Comparison of ENCODE assay signal across 9 mouse cellular contexts in genomic region chr15:102511285-102511833, GRCm38 (mm10). TPM values are rescaled to one million over a fixed set of nuclear protein-coding genes. Genes with fewer than 3 reads are reported as not detected.
DNase-seq lines count a peak whose midpoint lies in the region; ATAC-seq and TF ChIP-seq lines count a peak whose summit lies in the region.
"Had no signal": no experiment of that assay in that cellular context is flagged by ENCODE, and none has a peak within 500 bp of the region (broad histone marks: within the 10 kb centered on the region; RNA-seq: fewer than 3 reads in every experiment).

No protein-coding gene starts in this region.

- H3K36me3 ChIP-seq in kidney, adult 2 months (ENCODE audit: control insufficient read depth, insufficient read depth, low read length): no peaks in the 10 kb centered on the region
- peaks cover 7% of the 10 kb centered on the region for H3K36me3 ChIP-seq in embryonic facial prominence, embryonic 13.5 days
- no peaks in the 10 kb centered on the region for H3K36me3 ChIP-seq in intestine, postnatal 0 days (ENCODE audit: control insufficient read depth, insufficient read depth)
- H3K36me3 ChIP-seq in neural tube, embryonic 14.5 days (ENCODE audit: control insufficient read depth, insufficient read depth, low read length): peaks cover 6% of the 10 kb centered on the region; the same call in 1 of the 2 replicates

- H3K9ac ChIP-seq in embryonic facial prominence, embryonic 13.5 days: peak overlapping the region; percentile 80
- H3K9ac ChIP-seq in intestine, postnatal 0 days (ENCODE audit: low read depth, low read length): no peak overlapping the region
- H3K9ac ChIP-seq in neural tube, embryonic 14.5 days (replicated peaks; ENCODE audit: low read depth, low read length): no peak overlapping the region

- intact Hi-C loops in left cerebral cortex, postnatal 25 days (cut with DNase I): no loop called here

- peaks cover 3% of the 10 kb centered on the region; the same call in 1 of the 2 replicates for H3K4me1 ChIP-seq in kidney, adult 2 months (ENCODE audit: control insufficient read depth, insufficient read depth, low read length)
- peaks cover 48% of the 10 kb centered on the region for H3K4me1 ChIP-seq in embryonic facial prominence, embryonic 13.5 days
- no peaks in the 10 kb centered on the region for H3K4me1 ChIP-seq in intestine, postnatal 0 days (replicated peaks; ENCODE audit: control insufficient read depth, insufficient read depth, low read length)
- H3K4me1 ChIP-seq in neural tube, embryonic 14.5 days (ENCODE audit: control insufficient read depth, insufficient read depth, low read length): peaks cover 42% of the 10 kb centered on the region

- H3K27ac ChIP-seq in kidney, adult 2 months (ENCODE audit: insufficient read depth, low read depth, low read length): no peak overlapping the region
- peak overlapping the region; percentile 82 for H3K27ac ChIP-seq in embryonic facial prominence, embryonic 13.5 days
- 0 out of 2 replicates have a peak overlapping the region, but pooled peaks have one; percentile 29 for H3K27ac ChIP-seq in intestine, postnatal 0 days (ENCODE audit: low read depth, low read length)
- H3K27ac ChIP-seq in neural tube, embryonic 14.5 days (ENCODE audit: low read depth, low read length): peak overlapping the region; percentile 79

- peak; percentile 74 for DNase-seq in kidney, postnatal 10 days
- no peak for DNase-seq in kidney, adult 2 months
- no peak for DNase-seq in frontal cortex, postnatal 25 days (ENCODE audit: low spot score in 2 of 2)
- DNase-seq in left cerebral cortex, postnatal 25 days (ENCODE audit: low spot score in 2 of 2): no peak
- no peak for DNase-seq in adrenal gland, adult 18-20 months (ENCODE audit: low spot score in 2 of 2)

- H3K4me2 ChIP-seq in embryonic facial prominence, embryonic 13.5 days: peak overlapping the region; percentile 73
- peak overlapping the region; percentile 96 for H3K4me2 ChIP-seq in intestine, postnatal 0 days (replicated peaks; ENCODE audit: low read depth)
- H3K4me2 ChIP-seq in neural tube, embryonic 14.5 days (ENCODE audit: low read depth, low read length): peak overlapping the region; percentile 51

- WGBS in kidney, adult 2 months: 22% methylated on average over 6 of the region's 6 CpGs
- 8% methylated on average over 6 of the region's 6 CpGs for WGBS in embryonic facial prominence, embryonic 13.5 days
- 36% methylated on average over 6 of the region's 6 CpGs for WGBS in intestine, postnatal 0 days
- 8% methylated on average over 6 of the region's 6 CpGs for WGBS in neural tube, embryonic 14.5 days

- no peak for ATAC-seq in embryonic facial prominence, embryonic 13.5 days (ENCODE audit: insufficient number of reproducible peaks, insufficient read depth, low FRiP score, low TSS enrichment, low read depth)
- no peak for ATAC-seq in intestine, postnatal 0 days
- ATAC-seq in neural tube, embryonic 14.5 days (ENCODE audit: low read depth): no peak

- no peak for TF ChIP-seq POLR2A in kidney, adult 2 months (IDR thresholded peaks at IDR 0.05; ENCODE audit: low read depth, low read length)

- TF ChIP-seq CTCF in kidney, adult 2 months (conservative IDR thresholded peaks at IDR 0.05; ENCODE audit: insufficient read depth, insufficient read length, low read depth, low read length): no peak
- no peak for TF ChIP-seq CTCF in intestine, postnatal 0 days (IDR thresholded peaks at IDR 0.05; ENCODE audit: low read depth)

- H3K27me3 ChIP-seq in kidney, adult 2 months (replicated peaks; ENCODE audit: control insufficient read depth, insufficient read depth, low read length): no peaks in the 10 kb centered on the region
- no peaks in the 10 kb centered on the region for H3K27me3 ChIP-seq in embryonic facial prominence, embryonic 13.5 days
- no peaks in the 10 kb centered on the region for H3K27me3 ChIP-seq in intestine, postnatal 0 days (replicated peaks; ENCODE audit: control insufficient read depth, insufficient read depth, low read length)
- no peaks in the 10 kb centered on the region for H3K27me3 ChIP-seq in neural tube, embryonic 14.5 days (ENCODE audit: control insufficient read depth, insufficient read depth, low read length)

- H3K4me3 ChIP-seq in kidney, adult 2 months (ENCODE audit: insufficient read depth, low read depth, low read length): no peak overlapping the region
- peak overlapping the region; percentile 61 for H3K4me3 ChIP-seq in embryonic facial prominence, embryonic 13.5 days
- no peak overlapping the region for H3K4me3 ChIP-seq in intestine, postnatal 0 days (ENCODE audit: low read depth, low read length)
- H3K4me3 ChIP-seq in neural tube, embryonic 14.5 days (ENCODE audit: low read depth, low read length): no peak overlapping the region

- H3K9me3 ChIP-seq in embryonic facial prominence, embryonic 13.5 days: no peaks in the 10 kb centered on the region
- no peaks in the 10 kb centered on the region for H3K9me3 ChIP-seq in intestine, postnatal 0 days (ENCODE audit: control insufficient read depth)
- H3K9me3 ChIP-seq in neural tube, embryonic 14.5 days (ENCODE audit: control insufficient read depth, low read length): no peaks in the 10 kb centered on the region

RNA-seq across cellular contexts. Expression of gene Map3k12, which starts 5.5 kb away (rescaled TPM):
- 7.7 and 9.0 TPM in 2 replicates for polyA plus RNA-seq in kidney, adult 2 months (2012; rRNA removed)
- polyA plus RNA-seq in embryonic facial prominence, embryonic 13.5 days (2015; fragmentation: Nextera tagmentation; extraction: Ambion mirVana): 24.1 and 25.2 TPM in 2 replicates
- 3.1 and 3.5 TPM in 2 replicates for polyA plus RNA-seq in intestine, postnatal 0 days (2015; fragmentation: Nextera tagmentation; extraction: Ambion mirVana)
- 44.8 and 48.8 TPM in 2 replicates for polyA plus RNA-seq in neural tube, embryonic 14.5 days (2014; fragmentation: Nextera tagmentation; extraction: Ambion mirVana)
- 10 to 100 TPM; 93.6 to 96.2 TPM for total RNA-seq in left cerebral cortex, postnatal 25 days (2021)
- total RNA-seq in adrenal gland, adult 18-20 months (2021): 1 to 10 TPM; 5.8 to 7.6 TPM

RNA-seq across cellular contexts. Expression of gene Tarbp2, which starts 6.6 kb away (rescaled TPM):
- 54.9 and 62.1 TPM in 2 replicates for polyA plus RNA-seq in kidney, adult 2 months (2012; rRNA removed)
- polyA plus RNA-seq in embryonic facial prominence, embryonic 13.5 days (2015; fragmentation: Nextera tagmentation; extraction: Ambion mirVana): 100 and 110 TPM in 2 replicates
- polyA plus RNA-seq in intestine, postnatal 0 days (2015; fragmentation: Nextera tagmentation; extraction: Ambion mirVana): 50.2 and 50.4 TPM in 2 replicates
- polyA plus RNA-seq in neural tube, embryonic 14.5 days (2014; fragmentation: Nextera tagmentation; extraction: Ambion mirVana): 86.4 and 87.7 TPM in 2 replicates
- 10 to 100 TPM; 26.9 to 28.8 TPM for total RNA-seq in left cerebral cortex, postnatal 25 days (2021)
- 10 to 100 TPM; 35.5 to 36.1 TPM for total RNA-seq in adrenal gland, adult 18-20 months (2021)

RNA-seq across cellular contexts. Expression of gene Gm10337, which starts 7.8 kb away (rescaled TPM):
- not detected in 2 replicates for polyA plus RNA-seq in kidney, adult 2 months (2012; rRNA removed)
- 5.2 and 9.0 TPM in 2 replicates for polyA plus RNA-seq in embryonic facial prominence, embryonic 13.5 days (2015; fragmentation: Nextera tagmentation; extraction: Ambion mirVana)
- polyA plus RNA-seq in intestine, postnatal 0 days (2015; fragmentation: Nextera tagmentation; extraction: Ambion mirVana): 3.5 TPM in 1 of 2 replicates, not detected in the other
- polyA plus RNA-seq in neural tube, embryonic 14.5 days (2014; fragmentation: Nextera tagmentation; extraction: Ambion mirVana): 8.5 TPM in 1 of 2 replicates, not detected in the other
- not detected for total RNA-seq in left cerebral cortex, postnatal 25 days (2021)
- not detected for total RNA-seq in adrenal gland, adult 18-20 months (2021)
- total RNA-seq: hematopoietic stem cell, adult 5-6 weeks had no signal

RNA-seq across cellular contexts. Expression of gene Npff, which starts 13.4 kb away (rescaled TPM):
- polyA plus RNA-seq in kidney, adult 2 months (2012; rRNA removed): 3.4 and 5.6 TPM in 2 replicates
- polyA plus RNA-seq in embryonic facial prominence, embryonic 13.5 days (2015; fragmentation: Nextera tagmentation; extraction: Ambion mirVana): 2.9 and 3.8 TPM in 2 replicates
- polyA plus RNA-seq in intestine, postnatal 0 days (2015; fragmentation: Nextera tagmentation; extraction: Ambion mirVana): 1.1 TPM in 2 replicates
- 16.0 and 23.9 TPM in 2 replicates for polyA plus RNA-seq in neural tube, embryonic 14.5 days (2014; fragmentation: Nextera tagmentation; extraction: Ambion mirVana)
- total RNA-seq in left cerebral cortex, postnatal 25 days (2021): 1 to 10 TPM; 2.6 to 2.7 TPM
- total RNA-seq in adrenal gland, adult 18-20 months (2021): 1 to 10 TPM; 1.8 to 1.9 TPM

RNA-seq across cellular contexts. Expression of gene Pcbp2, which starts 41.0 kb away (rescaled TPM):
- polyA plus RNA-seq in kidney, adult 2 months (2012; rRNA removed): 572 and 616 TPM in 2 replicates
- 262 and 269 TPM in 2 replicates for polyA plus RNA-seq in embryonic facial prominence, embryonic 13.5 days (2015; fragmentation: Nextera tagmentation; extraction: Ambion mirVana)
- 109 and 115 TPM in 2 replicates for polyA plus RNA-seq in intestine, postnatal 0 days (2015; fragmentation: Nextera tagmentation; extraction: Ambion mirVana)
- polyA plus RNA-seq in neural tube, embryonic 14.5 days (2014; fragmentation: Nextera tagmentation; extraction: Ambion mirVana): 159 and 160 TPM in 2 replicates
- total RNA-seq in left cerebral cortex, postnatal 25 days (2021): 100 to 1,000 TPM; 464 to 469 TPM
- total RNA-seq in adrenal gland, adult 18-20 months (2021): 100 to 1,000 TPM; 628 to 756 TPM
